Mouse (Mus musculus) forebrain, embryonic 12.5 days (tissue): ENCODE measurements at regions not wholly inside any gene's neighbourhood (a gene's known extent, or its start where the extent isn't known, plus 50 kb on each side); places are given as distances from the start of the nearest gene placed in this dataset.

ENCODE experiments used
- ATAC-seq: fragments of 200-750 bp; cut with Nextera tagmentation; 2 replicates; pipeline ENCODE4 v1.8.0; 2017; ENCODE audit warnings: moderate TSS enrichment; ENCODE audit not compliant: low FRiP score
- H3K27ac ChIP-seq: fragments of 300-500 bp; sonication (generic); 2 replicates; pipeline ENCODE4 v1.5.1; 2016; ENCODE audit warnings: mild to moderate bottlenecking
- H3K27me3 ChIP-seq: fragments of 300-500 bp; sonication (generic); 2 replicates; pipeline ENCODE4 v1.6.1; 2016; ENCODE audit warnings: mild to moderate bottlenecking
- H3K36me3 ChIP-seq: fragments of 300-500 bp; sonication (generic); replicated peaks from 2 replicates; pipeline ENCODE4 v1.6.1; 2016; ENCODE audit warnings: mild to moderate bottlenecking
- H3K4me1 ChIP-seq: fragments of 300-500 bp; sonication (generic); 2 replicates; pipeline ENCODE4 v1.6.1; 2016
- H3K4me2 ChIP-seq: fragments of 300-500 bp; sonication (generic); 2 replicates; pipeline ENCODE4 v1.6.1; 2016; ENCODE audit warnings: mild to moderate bottlenecking, moderate library complexity
- H3K4me3 ChIP-seq: fragments of 300-500 bp; sonication (generic); replicated peaks from 2 replicates; pipeline ENCODE4 v1.5.1; 2016; ENCODE audit warnings: mild to moderate bottlenecking
- H3K9ac ChIP-seq: fragments of 300-500 bp; sonication (generic); 2 replicates; pipeline ENCODE4 v1.6.1; 2016; ENCODE audit warnings: mild to moderate bottlenecking
- H3K9me3 ChIP-seq: fragments of 300-500 bp; sonication (generic); 2 replicates; pipeline ENCODE4 v1.6.1; 2016
- WGBS: fragments of 180-500 bp; shearing (Covaris S2); methylation state at CpG from one replicate; pipeline ENCODE4 v1.1.7; 2016; 5-methylcytosine and 5-hydroxymethylcytosine counted together

- no peak for ATAC-seq
- Histone ChIP-seq H3K4me3 (no peak overlapping the region), H3K27me3 (no peaks in the 10 kb centered on the region), H3K4me1 (no peaks in the 10 kb centered on the region), H3K4me2 (no peak overlapping the region), H3K27ac (no peak overlapping the region), H3K9ac (no peak overlapping the region), H3K9me3 (no peaks in the 10 kb centered on the region), H3K36me3 (no peaks in the 10 kb centered on the region)
- WGBS = 86% methylated on average over 6 of the region's 6 CpGs
Observed at GRCm38 (mm10) chr12:48609391-48609790, 773.1 kb upstream of the Foxg1 start.

DNA sequence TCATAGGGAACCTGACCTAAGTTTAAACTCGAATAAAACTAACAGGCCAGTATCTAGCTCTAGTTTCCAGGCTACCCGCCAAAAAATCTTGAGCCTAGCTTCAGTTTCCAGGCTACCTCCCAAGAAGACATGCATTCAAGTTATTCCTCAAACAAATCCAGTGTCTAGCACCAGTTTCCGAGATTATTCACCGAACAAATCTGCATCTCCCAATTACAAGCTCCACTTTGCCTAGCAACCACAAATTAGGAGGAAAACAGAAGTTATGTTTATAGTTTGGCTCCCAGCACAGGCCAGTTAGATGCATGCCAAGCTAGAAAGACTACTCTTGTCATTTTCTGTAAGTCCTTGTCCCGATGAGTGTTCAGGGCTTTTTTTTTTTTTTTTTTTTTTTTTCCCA lies 770.4 kb upstream of the Foxg1 start:
- Histone ChIP-seq H3K4me2 (no peak overlapping the region), H3K4me3 (no peak overlapping the region), H3K27me3 (no peaks in the 10 kb centered on the region), H3K9ac (no peak overlapping the region), H3K27ac (no peak overlapping the region), H3K4me1 (no peaks in the 10 kb centered on the region), H3K9me3 (no peaks in the 10 kb centered on the region), H3K36me3 (no peaks in the 10 kb centered on the region)
- WGBS = 83% methylated on average over 5 of the region's 5 CpGs
- no peak for ATAC-seq

DNA sequence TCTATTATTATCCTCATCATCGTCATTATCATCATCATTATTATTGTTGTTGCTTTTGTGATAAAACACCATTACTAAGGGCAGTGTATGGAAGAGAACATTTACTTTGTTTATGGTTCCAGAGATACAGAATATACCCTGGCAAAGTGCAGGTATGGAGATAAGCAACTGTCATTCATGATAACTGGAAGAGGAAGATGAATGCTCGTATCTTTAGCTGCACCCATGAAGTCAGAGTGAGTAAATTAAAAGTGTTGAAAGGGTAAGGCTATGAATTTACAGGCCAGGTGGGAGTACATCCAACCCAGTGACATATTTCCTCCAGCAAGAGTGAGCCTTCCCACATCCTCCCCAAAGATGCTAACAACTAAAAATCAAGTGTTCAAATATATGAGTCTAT lies 766.1 kb upstream of the Foxg1 start:
- 92% methylated on average over 2 of the region's 2 CpGs for WGBS
- no peaks in the 10 kb centered on the region for H3K4me1 ChIP-seq

DNA sequence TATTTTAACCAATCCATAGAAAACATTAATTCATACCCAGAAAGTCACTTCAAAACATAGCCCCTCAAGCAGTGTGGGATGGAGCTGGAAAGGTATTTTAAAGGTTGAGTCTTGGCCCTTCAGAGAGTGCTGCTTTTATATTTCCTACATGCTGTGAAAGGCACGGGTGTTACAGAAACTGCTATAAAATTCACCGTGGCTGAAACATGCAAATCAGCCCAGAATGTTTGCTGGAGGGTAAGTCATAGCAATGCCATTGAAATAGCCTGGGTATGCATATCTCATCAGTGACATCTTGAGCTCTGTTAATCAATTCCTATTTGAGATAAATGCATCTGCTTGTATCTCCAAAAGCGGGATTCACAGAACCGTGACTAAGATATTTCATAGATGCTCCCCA lies 748.9 kb upstream of the Foxg1 start:
- ATAC-seq = no peak
- WGBS = 64% methylated on average over 4 of the region's 4 CpGs
- Histone ChIP-seq H3K36me3 (no peaks in the 10 kb centered on the region), H3K27me3 (no peaks in the 10 kb centered on the region), H3K27ac (no peak overlapping the region), H3K9ac (no peak overlapping the region), H3K4me3 (no peak overlapping the region), H3K4me1 (no peaks in the 10 kb centered on the region), H3K9me3 (no peaks in the 10 kb centered on the region), H3K4me2 (no peak overlapping the region)

More for the DNA sequence above, 766.1 kb upstream of the Foxg1 start:
- Histone ChIP-seq H3K9me3 (no peaks in the 10 kb centered on the region), H3K27ac (no peak overlapping the region), H3K9ac (no peak overlapping the region), H3K4me2 (no peak overlapping the region), H3K27me3 (no peaks in the 10 kb centered on the region), H3K4me3 (no peak overlapping the region), H3K36me3 (no peaks in the 10 kb centered on the region)
- ATAC-seq = no peak

GRCm38 (mm10) chr12:48634671-48635241 lies 747.7 kb upstream of the Foxg1 start:
- Histone ChIP-seq H3K9ac (no peak overlapping the region), H3K4me1 (no peaks in the 10 kb centered on the region), H3K4me3 (no peak overlapping the region), H3K27ac (0 out of 2 replicates have a peak overlapping the region, but pooled peaks have one; percentile 31), H3K36me3 (no peaks in the 10 kb centered on the region), H3K9me3 (no peaks in the 10 kb centered on the region), H3K27me3 (no peaks in the 10 kb centered on the region), H3K4me2 (no peak overlapping the region)
- peak; percentile 70 for ATAC-seq
- 66% methylated on average over 6 of the region's 6 CpGs for WGBS

- Histone ChIP-seq H3K4me2 (no peak overlapping the region), H3K4me1 (no peaks in the 10 kb centered on the region), H3K9ac (no peak overlapping the region), H3K27ac (no peak overlapping the region), H3K4me3 (no peak overlapping the region), H3K36me3 (no peaks in the 10 kb centered on the region), H3K9me3 (no peaks in the 10 kb centered on the region), H3K27me3 (no peaks in the 10 kb centered on the region)
- ATAC-seq = no peak
- 68% methylated on average over 3 of the region's 3 CpGs for WGBS
Observed at GRCm38 (mm10) chr12:48641974-48642373, 740.5 kb upstream of the Foxg1 start.

DNA sequence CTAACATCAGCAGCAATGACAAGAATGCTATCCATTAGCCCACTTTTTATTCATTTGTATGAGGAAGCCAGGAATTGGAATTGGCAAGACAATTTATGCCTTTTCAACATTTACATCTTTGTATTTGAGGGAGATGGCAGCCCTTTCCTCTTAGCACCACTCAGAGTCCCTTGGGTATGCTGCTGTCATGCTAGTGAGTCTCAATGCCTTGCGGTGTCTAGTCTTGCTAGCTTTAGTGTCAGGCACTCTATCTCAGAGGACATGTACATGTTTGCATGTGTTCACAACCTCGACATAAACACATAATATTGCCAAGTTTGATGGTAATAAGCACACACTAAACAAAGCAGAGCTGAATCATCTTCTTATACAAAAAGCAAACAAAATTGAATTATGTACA lies 737.3 kb upstream of the Foxg1 start:
- Histone ChIP-seq H3K27me3 (no peaks in the 10 kb centered on the region), H3K4me3 (no peak overlapping the region), H3K9ac (no peak overlapping the region), H3K4me1 (no peaks in the 10 kb centered on the region), H3K36me3 (no peaks in the 10 kb centered on the region), H3K9me3 (no peaks in the 10 kb centered on the region), H3K4me2 (no peak overlapping the region), H3K27ac (no peak overlapping the region)
- peak; percentile 55; the same call in 1 of the 2 replicates for ATAC-seq
- WGBS = 62% methylated on average over 2 of the region's 2 CpGs

DNA sequence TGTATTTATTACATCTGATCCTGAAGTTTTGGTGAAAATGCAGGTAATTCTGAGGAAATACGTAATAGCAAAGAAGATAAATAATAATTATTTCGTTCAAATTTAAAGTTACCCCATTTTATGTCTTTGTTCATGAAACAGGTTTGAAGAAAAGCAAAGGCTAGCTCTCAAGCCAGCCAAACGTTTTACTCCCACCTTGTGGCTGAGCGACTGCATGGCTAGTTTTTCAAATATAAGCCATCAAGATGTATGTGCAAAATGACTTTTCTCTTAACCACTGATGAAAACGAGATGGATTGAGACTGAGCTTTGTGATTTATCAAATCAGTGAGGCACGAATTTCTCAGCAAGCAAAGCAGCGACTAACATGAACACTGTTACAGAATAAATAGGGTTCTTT lies 736.5 kb upstream of the Foxg1 start:
- ATAC-seq = no peak
- WGBS = 60% methylated on average over 7 of the region's 7 CpGs
- Histone ChIP-seq H3K9me3 (no peaks in the 10 kb centered on the region), H3K27ac (no peak overlapping the region), H3K4me1 (no peaks in the 10 kb centered on the region), H3K27me3 (no peaks in the 10 kb centered on the region), H3K4me3 (no peak overlapping the region), H3K9ac (no peak overlapping the region), H3K36me3 (no peaks in the 10 kb centered on the region), H3K4me2 (no peak overlapping the region)

DNA sequence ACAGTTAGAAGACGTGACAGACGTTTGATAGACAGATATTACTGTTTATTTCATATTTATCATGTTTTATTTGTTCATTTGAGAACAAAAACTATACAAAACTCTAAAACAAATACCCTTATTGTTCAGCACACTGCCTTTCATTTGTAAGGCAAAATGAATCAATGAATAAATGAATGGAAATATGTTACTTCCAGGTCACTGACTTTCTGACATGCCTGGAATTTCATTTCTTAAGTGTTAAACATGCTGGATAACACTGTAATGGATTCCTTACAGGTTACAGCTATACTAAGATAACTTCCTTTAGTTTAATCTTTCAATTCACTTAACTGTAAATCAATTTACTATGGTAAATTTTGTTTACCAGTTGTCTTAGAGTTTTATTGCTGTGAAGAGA lies 707.3 kb upstream of the Foxg1 start:
- Histone ChIP-seq H3K4me1 (no peaks in the 10 kb centered on the region), H3K9me3 (no peaks in the 10 kb centered on the region), H3K36me3 (no peaks in the 10 kb centered on the region), H3K4me3 (no peak overlapping the region), H3K27ac (no peak overlapping the region), H3K9ac (no peak overlapping the region), H3K27me3 (no peaks in the 10 kb centered on the region), H3K4me2 (no peak overlapping the region)
- 60% methylated on average over 2 of the region's 2 CpGs for WGBS
- ATAC-seq = no peak

DNA sequence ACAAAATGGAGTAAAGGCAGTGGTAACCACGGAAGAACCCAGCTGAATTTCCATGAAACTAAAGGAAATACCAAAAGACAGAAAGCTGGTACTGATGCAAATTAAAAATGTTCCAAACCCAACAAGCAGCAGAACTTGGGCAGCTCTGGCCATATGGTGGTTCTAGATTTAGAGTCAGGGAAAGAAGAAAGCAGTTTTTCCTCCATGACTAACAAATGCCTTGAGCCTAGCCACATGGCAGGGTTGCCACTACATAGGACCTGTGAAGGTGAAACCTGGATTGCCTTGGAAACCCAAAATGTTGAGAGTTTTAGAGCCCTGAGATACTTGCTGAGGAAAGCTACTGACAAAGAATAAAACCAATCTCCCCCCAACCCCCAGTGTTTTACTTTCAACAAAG lies 701.5 kb upstream of the Foxg1 start:
- WGBS = 84% methylated on average over 1 of the region's 1 CpGs

DNA sequence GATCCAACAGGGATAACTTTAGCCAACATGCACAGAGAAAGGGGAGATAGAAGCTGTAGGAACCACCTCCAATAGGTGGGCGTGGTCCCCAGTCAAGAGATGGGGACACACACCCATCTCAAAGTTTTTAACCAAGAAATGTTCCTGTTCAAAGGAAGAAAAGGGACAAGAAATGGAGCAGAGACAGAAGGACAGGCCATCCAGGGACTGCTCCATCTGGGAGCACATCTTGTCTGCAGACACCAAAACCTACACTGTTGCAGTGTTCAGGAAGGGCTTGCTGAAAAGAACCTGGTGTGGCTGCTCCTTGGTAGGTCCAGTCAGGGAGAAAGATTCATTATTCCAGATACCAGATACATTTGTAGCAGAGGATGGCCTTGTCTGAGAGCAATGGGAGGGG lies 676.5 kb upstream of the Foxg1 start:
- H3K9me3 ChIP-seq = no peaks in the 10 kb centered on the region
- H3K36me3 ChIP-seq = no peaks in the 10 kb centered on the region
- no peak for ATAC-seq
- no peak overlapping the region for H3K4me2 ChIP-seq
- H3K27ac ChIP-seq = no peak overlapping the region
- H3K4me3 ChIP-seq = no peak overlapping the region
- no peaks in the 10 kb centered on the region for H3K27me3 ChIP-seq
- H3K9ac ChIP-seq = no peak overlapping the region
- 73% methylated on average over 1 of the region's 1 CpGs for WGBS
- H3K4me1 ChIP-seq = no peaks in the 10 kb centered on the region

More for the DNA sequence above, 701.5 kb upstream of the Foxg1 start:
- no peaks in the 10 kb centered on the region for H3K36me3 ChIP-seq
- H3K27ac ChIP-seq = no peak overlapping the region
- H3K4me2 ChIP-seq = no peak overlapping the region
- no peaks in the 10 kb centered on the region for H3K27me3 ChIP-seq
- no peak overlapping the region for H3K9ac ChIP-seq
- ATAC-seq = no peak
- no peaks in the 10 kb centered on the region for H3K4me1 ChIP-seq
- no peaks in the 10 kb centered on the region for H3K9me3 ChIP-seq
- no peak overlapping the region for H3K4me3 ChIP-seq

DNA sequence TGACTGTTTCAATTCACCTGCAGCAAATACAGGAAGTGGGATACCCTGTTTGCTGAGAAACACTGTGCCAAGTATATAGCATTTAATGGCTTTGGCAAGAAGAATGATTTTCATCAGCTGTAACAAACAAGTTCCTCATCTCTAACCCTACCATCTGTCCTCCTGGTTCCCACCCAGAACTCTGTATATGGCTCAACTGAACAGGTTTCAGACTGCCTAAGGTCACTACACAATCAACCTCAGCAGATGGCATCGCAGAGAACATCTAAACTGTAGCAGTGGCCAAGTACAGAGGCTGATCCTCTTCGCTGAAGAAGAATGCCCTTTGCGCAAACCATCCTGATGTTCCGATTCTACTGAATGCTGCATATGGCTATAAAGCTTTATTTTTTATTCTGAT lies 668.8 kb upstream of the Foxg1 start:
- WGBS = 87% methylated on average over 4 of the region's 4 CpGs
- Histone ChIP-seq H3K9me3 (no peaks in the 10 kb centered on the region), H3K27ac (no peak overlapping the region), H3K9ac (no peak overlapping the region), H3K27me3 (no peaks in the 10 kb centered on the region), H3K4me1 (no peaks in the 10 kb centered on the region), H3K4me2 (no peak overlapping the region), H3K36me3 (no peaks in the 10 kb centered on the region), H3K4me3 (no peak overlapping the region)
- no peak for ATAC-seq

DNA sequence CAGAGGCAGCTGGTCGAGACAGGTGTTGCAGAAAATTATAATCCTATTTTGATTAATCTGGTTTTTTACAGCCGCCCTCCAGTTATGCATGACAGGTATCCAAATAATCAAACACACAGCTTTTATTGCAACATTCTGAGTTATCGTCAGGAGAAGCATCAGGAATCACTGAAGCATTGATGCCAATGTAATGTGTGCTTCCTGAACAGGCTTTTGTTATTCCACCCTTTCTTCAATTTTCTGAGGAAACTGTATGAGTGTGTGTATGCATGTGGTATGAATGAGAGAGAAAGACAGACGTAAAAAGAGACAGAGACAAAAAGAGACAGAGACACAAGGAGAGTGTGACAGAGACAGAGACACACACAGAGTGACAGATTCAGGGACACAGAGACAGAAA lies 652.6 kb upstream of the Foxg1 start:
- no peaks in the 10 kb centered on the region for H3K4me1 ChIP-seq
- H3K4me3 ChIP-seq = no peak overlapping the region
- H3K27me3 ChIP-seq = no peaks in the 10 kb centered on the region
- H3K9me3 ChIP-seq = no peaks in the 10 kb centered on the region
- H3K36me3 ChIP-seq = no peaks in the 10 kb centered on the region
- WGBS = 72% methylated on average over 4 of the region's 4 CpGs
- ATAC-seq = no peak
- no peak overlapping the region for H3K9ac ChIP-seq
- no peak overlapping the region for H3K27ac ChIP-seq
- H3K4me2 ChIP-seq = no peak overlapping the region
